Mouse (Mus musculus) cortical plate, adult 2 months (tissue): ENCODE data around the gene Gm5460.

Experiments
- CTCF ChIP-seq: fragments of 200-500 bp; IDR thresholded peaks from 2 replicates; pipeline ENCODE4 v1.5.1; 2011; ENCODE audit warnings: mild to moderate bottlenecking, control low read depth, low read length; ENCODE audit not compliant: insufficient read depth; ENCODE audit errors: extremely low read depth
- POLR2A ChIP-seq: fragments of 200-500 bp; IDR thresholded peaks from 2 replicates; pipeline ENCODE4 v1.6.1; 2011; ENCODE audit warnings: mild to moderate bottlenecking, low read length, control low read depth; ENCODE audit not compliant: insufficient read depth; ENCODE audit errors: extremely low read depth

DNA sequence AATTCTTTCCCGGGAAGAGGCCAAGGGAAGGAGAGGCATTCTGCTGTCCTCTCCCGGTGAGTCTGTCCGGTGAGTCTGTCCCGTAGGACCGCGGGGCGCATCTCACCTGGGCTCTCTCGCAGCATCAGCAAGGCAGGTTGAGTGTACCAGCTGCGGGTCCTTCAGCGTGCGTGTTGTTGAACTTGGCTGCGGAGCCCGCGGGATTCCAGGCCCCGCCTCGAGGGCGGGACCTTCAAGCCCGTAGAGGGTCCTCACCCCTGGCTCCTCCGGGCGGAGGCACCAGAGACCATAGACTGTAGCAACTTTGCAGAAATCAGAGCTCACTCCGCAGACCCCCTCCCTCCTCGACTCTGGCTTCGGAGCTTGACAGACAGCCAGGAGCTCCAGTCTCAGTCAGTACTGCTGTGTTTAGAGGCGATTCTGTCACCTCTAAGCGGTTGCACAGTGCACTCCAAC, 37.9 kb upstream of the Gm5460 start, which contains the start of gene Zfp488:
- TF ChIP-seq CTCF (no peak), POLR2A (no peak)
